Mouse (Mus musculus) CD8-positive naive resting alpha-beta T cell, adult 2 months (primary cell): ENCODE measurements at regions not wholly inside any gene's neighbourhood (a gene's known extent, or its start where the extent isn't known, plus 50 kb on each side); places are given as distances from the start of the nearest gene placed in this dataset.

Source experiments
- DNase-seq, 2 experiments: peaks; one replicate each; pipeline ENCODE4 v3.0.0; 2022; ENCODE audit warnings: low read depth in 2 of 2, low spot score in 2 of 2

DNA sequence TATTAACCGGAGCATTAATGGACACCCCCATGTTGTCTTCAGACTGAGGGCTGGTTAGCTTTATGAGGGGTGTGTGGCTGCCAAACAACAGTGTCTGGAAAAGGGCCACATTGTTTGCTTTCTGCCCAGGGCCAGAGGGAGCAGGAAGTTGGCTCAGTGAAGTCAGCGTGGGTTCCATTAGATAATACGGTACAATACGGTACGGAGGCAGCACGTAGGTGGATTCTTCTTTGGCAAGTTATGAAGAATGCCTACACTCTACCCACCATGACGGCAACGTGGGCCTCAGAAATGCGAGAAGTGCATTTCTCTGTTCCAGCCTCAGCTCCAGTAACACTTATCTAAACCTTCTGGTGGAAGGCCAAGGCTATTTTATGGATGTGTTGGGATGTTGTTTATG, 108.2 kb downstream of the Gm10260 start:
- DNase-seq: no peak

DNA sequence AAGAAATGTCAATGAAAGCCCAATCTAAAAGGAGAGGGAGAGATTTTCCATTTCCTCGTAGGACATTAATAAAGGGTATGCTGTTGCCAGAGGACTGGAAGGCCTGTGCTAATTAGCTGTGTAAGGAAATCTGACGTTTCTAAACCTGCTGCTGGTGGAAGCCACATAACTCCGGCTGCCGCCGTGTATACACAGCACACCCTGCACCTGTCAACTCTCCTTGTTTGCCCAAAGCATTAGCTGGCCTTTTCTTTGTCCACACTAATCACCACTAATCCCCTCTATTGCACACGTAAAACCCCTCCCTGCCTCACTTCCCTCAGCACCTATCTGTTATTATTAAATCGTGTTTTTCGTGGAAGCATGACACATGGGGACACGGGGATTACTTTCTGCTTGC, 108.7 kb downstream of the Gm10260 start:
- no peak for DNase-seq

DNA sequence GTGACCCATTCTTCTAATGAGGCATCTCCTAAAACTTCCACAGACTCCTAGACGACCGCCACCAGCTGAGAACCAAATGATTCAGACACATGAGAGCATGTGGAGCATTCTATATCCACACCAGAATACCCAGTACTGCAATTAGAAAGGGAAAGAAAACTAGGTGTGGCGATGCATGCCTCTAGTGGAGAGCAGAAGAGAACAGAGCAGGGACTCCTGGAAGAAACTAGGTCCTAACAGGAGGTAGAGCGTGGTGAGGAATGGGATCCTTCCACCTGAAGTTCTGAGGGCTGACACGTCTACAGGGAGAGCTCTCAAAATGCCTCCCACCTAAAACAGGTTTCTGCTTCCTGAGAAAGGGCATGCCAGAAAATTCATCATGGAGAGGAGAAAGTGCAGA, 109.3 kb downstream of the Gm10260 start:
- no peak for DNase-seq

DNA sequence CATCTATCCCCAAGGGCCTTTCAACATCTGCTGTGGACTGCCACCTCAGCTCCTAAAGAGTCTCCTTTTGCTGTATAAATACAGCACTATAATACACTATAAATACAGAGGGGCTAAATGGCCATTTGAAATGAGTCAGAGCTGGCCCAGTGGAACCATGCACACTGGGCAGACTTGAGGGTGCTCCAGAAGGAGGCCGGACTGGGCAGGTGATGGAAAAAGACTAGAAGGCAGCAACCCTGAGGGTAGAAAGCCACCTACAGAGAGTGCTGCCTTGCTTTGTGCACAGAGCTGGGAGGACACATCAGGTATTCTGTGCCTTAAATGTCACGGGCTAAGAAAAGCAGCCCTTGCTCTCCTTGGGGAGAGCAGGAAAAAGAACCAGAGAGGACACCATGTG, 110.2 kb downstream of the Gm10260 start:
- no peak for DNase-seq

DNA sequence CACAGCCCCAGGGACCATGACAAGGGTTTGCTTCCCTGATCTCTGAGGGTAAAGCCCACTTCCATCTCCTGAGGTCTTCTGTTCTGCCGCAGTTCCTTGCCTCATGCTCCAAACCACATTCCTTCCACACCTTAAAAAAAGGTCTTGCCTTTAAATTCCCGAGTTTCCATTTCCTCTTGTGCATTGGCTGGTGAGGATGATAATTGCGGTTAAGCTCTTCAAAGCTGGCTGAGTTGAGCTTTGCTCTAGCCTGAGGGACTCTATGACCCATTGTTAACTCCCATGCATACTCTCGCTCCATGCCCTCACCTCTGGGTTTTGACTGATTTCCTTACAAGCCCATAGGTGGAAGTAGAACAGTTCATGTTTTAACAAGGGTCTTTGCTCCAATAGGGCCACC, 112.9 kb downstream of the Gm10260 start:
- DNase-seq: no peak

DNA sequence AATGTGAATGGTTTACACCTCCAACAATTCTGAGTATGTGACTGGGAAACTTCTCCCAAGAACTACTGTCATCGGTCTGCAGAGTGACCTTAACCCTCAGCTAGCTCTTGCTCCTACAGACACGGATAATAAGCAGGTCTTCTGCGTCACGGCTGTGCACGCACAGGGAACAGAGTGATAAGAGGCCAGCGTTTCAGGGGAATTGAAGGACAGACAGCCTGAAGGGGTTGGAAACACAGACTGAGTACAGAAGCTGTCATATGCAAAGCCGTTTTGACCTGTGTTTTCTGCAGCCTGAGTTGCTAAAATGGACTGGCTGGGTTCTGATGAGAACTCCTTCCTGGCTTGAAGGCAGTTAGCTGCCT, 114.4 kb downstream of the Gm10260 start:
- DNase-seq: no peak

DNA sequence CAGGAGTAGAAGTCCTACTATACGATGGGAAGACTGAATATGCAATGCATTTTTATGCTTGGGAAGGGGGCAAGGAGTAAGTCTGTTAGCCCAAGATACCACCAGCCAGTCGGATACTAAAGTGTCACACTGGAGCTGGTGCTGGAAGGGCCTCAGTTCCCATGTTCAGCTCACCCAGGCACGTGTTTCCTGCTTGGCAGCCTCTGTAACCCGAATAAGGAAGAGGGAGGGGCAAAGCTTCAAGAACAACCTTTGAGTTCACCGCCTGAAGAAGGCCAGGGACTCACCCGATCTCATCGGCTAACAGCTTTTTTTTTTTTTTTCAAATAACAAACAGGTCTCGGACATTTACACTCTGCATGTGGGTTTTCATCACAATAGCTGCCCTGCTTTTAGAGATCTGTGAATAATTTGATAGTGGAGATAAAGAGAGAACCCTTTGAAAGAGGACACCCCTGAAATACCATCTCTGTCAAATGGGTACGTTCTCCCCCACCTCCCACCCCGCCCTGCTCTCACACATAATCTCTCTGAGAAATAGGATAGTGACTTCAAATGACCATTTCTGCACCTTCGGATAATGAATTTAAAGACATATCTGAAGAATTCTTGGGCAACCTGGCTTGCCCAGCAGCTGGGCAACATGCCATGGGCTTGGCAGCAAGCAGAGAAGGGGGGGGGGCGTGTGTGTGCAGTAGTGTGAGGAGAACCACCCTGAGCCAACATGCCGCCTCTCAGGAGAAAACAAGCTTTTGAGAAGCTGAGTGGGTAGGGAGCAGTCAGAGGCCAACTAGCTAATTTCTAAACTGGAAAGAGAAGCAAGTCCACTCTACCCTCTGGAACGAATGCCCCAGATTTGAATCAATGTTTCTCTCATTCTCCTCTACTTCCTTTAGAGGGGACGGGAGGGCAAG, 115.1 kb downstream of the Gm10260 start:
- no peak for DNase-seq

DNA sequence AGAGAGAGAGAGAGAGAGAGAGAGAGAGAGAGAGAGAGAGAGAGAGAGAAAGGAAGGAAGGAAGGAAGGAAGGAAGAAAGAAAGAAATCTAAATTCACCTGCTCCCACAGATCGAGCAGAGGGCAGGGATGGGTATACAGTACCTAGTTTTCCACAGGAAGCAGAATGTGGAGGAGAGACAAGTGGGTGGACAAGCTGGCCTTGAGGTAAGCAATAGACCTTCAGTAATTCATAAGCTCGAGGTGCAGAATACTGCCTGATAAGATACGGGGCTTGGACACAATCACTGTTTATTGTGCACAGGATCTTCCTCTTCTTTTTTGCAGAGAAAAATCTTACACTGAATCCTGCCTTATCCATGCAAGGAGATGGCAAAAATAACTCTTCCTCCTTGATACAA, 120.2 kb downstream of the Gm10260 start:
- no peak for DNase-seq

DNA sequence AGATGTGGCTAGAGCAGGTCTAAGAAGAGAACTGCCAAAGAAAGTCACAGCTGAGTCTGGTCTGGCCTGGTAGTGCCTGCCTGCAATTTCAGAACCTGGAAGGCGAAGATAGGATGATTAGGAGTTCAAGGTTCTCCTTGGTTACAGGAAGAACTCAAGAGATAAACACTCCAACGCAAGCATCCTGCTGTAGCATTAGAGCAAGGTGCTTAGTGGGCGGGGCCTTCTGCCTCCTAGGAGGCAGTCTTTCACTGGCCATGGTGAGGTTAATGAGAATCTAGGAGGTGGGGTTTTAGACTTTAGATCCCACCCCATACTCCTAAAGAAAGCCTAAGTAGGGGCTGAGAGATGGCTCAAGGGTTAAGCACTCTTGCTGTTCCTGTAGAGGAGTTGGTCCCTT, 120.8 kb downstream of the Gm10260 start:
- no peak for DNase-seq

DNA sequence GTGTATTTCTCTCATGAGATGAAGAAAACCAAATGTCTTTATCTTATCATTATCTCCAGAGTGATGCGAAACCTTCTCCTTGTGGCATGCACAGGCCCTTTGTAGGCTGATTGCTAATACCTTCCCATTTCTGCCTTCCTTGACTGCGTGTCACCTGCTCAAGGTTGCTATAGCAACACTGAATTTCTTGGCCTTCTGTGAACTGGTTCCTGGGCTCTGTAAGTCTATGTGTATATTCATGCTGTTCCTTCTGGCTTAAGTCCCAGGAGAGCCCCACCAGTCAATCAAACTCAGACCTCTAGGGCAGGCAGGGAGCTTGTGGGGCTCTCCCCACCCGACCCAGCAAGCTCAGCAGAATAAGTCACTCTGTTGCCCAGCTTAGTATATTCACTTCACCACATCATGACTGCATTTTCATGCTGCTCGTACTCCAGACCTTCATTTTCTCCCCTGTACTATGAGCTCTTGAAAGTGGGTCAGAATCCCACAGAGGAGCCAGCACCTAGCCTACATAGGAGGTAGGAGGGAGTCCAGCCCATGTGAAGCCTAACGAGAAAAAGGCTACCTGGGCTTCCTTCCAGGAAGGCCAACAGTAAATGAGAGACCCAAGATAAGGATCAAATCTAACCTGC, 121.9 kb downstream of the Gm10260 start:
- no peak for DNase-seq

DNA sequence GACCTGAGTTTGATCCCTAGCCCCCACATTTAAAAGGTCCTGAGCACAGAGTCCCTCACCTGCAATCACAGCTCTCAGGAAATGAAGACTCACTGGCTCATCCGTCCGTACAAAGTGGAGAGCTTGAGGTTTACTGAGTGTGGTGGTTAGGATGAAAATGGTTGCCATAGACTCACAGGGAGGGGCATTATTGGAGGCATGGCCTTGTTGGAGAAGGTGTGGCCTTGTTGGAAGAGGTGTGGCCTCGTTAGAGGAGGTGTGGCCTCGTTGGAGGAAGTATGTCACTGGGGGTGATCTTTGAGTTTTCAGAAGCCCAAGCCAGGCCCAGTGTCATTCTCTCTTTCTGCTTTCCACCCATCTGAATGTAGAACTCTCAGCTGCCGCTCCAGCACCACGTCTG, 122.9 kb downstream of the Gm10260 start:
- DNase-seq: no peak

DNA sequence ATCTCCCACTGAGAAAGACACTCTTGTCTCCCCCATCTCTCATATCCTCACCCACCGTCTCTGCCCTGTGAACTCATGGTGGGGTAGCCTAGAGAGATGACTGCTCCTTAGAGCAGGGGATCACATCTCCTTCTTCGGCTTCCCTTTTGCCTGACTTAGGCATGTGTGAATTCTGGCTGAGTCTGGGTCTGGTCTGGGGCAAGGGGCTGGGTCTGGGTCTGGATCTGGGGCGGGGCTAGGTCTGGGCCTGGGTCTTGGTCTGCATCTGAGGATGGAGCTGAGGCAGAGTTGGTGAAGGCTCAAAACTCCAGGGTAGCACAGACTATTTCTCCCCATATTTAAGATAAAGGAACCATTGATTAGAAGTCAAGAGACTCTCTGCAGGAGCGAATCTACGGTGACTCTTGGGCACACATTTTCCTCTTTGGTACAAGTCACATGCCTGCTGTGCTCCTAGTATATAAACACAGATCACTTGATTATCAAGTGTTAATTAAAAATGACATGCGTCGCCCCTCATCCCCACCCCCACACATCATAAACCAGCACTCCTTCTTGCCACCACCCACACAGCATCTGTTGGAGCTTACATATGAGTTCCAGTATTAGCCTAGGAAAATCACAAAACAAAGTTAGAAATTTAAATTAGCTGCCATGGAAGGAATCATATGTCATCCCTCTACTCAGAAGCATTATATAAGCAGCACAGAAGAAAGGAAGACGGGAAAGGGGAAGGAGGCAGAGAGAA, 126.2 kb downstream of the Gm10260 start:
- DNase-seq: no peak

DNA sequence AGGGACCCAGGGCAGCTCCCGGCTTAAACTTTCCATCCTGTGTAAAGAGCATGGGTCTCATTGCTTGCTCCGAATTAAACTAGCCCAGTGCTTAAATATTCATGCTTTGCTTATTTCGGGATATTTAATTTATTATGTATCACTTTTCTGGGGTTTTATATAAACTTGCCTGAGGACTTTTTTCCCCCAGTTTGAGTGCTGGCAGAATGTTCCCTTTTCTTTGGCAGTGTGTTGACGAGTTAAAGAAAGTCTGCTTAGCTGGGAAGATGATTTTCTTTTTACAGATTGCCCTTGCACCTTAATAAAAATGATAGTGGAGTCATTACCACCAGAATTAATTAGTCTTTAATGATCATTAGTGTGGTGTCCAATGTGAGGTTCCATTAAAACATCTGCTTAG, 126.9 kb downstream of the Gm10260 start:
- DNase-seq: no peak

DNA sequence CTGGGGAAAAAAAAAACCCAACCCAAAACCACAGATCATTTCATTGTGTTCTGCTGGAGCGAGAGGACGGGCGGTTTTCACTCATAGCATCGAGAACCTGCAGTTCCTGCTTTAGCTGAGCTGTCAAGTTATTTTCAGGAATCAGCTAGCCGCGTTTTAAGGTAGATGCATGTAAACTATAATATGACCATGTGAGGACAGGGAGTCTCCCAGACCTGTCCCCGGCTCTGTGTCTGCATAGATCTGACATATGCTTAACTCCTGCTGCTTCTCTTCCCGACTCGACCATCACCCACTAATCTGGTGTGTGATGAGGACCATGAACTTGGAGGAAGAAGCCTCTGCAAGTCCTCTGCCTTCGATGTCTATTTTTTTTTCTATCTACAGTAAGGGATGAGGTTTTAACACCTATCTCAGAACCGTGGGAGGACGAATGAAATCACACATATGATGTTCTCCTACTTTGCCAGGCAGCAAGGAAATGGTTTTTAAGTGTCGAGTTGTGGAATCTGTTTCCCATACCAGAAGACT, 128.5 kb downstream of the Gm10260 start:
- no peak for DNase-seq

DNA sequence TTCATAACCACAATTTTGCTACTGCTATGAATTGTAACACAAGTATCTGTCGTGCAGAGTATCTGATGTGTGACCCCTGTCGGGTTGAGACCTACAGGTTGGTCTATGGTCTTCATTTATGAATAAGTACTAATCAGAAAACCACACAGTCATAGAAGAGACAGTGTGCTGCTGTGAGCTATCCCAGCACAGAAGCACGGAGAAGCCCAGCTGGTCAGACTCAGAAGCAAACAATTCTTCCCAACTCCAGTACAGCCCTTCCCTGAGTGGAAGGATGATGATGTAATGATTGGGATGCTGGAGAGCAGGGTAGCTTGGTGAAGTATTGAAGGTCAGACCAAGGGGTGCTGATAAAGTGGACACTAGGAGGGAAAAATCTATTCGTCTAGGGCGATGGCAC, 129.5 kb downstream of the Gm10260 start:
- DNase-seq: no peak

DNA sequence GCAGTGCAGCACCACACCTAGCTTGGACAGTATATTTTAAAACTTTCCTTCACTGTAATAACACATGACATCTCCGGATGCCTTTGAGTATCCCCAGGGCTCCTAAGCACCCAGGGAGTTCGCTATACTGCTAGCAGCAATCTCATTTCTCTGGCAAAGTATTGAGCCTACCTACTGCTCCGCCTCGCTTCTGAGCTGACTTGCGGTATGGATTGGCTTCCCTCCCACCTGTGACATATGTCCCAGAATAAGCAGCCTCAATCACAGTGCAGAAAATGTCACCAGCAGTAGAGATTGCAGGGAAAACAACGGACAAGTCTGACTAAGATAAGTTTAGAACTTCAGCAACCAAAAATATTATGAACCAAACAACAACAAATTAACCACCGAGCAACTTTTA, 131.8 kb downstream of the Gm10260 start:
- DNase-seq: no peak

DNA sequence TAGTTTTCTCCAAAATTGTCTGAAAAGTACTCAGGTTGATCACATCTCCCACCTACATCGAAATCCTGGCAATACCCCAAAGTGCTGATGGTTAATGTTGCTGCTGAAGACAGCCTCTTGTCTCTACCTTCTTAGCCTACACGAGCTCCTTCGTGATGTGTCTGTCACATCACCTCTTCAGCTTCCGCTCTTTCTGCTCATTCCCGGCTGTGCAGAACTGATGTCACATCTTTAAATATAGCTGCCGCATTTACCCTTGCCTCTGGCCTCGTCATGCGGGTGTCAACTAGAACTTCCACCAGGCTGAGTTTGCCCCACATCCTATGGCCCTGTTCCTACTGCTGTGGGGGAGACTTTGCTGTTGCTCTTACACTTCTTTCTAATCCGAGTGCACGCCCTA, 133.2 kb downstream of the Gm10260 start:
- peak in 1 of 2 experiments; percentile 6 for DNase-seq

DNA sequence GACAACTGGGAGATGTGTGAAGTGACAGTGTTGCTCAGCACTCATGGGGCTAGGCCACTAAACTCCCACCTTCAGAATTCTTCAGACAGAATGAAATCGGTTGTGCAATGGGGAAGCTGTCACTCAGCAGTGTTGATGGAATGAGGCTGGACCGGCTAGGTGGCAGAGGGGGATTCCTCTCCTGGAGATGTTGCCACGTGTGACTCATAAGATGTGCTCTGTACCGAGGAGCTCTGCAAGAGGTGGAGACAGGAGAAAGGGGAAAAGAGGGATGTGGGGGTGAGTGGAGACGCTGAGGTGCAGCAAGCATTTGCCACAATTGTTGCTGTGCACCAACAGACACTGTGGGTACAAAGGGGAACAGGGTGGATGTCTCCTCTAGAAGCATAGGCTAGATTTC, 133.6 kb downstream of the Gm10260 start:
- no peak for DNase-seq

DNA sequence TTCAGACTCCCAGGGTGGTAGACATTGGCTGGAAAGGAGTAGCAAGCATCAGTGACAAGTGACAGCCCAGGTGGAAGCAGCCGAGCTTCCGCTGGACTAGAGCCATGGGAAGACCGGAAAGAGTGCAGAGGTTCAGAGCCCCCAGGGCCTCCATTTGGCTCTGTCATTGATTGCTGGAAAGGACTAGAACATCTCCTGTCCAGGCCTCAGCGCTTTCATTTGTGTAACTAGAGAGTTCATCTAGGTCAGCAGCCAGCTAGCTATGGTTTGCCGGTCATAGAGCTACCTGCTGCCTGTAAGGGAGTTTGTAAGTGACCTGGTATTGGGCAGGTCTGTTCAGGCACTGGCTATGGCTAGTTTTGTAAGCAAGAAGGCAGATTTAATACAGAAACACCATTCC, 134.3 kb downstream of the Gm10260 start:
- no peak for DNase-seq

DNA sequence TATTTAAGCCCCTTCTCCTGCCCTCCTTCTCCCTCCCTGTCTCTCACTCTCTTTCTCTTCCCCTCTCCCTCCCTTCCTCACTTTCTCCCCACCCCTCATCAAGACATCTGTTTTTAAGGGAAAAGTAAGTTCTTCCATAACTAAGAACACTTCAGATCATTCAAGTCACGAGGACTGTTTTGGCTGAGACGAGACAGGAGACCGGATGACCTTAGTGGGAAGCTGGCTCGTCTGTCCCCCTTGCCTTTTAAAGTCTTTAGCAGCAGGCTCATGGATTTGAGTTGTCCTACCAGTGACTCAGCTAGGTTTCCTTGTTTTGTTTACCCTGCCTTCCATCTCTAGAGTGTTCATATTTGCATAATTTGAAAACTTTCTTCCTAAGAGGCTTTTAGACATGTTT, 135.0 kb downstream of the Gm10260 start:
- DNase-seq: no peak

DNA sequence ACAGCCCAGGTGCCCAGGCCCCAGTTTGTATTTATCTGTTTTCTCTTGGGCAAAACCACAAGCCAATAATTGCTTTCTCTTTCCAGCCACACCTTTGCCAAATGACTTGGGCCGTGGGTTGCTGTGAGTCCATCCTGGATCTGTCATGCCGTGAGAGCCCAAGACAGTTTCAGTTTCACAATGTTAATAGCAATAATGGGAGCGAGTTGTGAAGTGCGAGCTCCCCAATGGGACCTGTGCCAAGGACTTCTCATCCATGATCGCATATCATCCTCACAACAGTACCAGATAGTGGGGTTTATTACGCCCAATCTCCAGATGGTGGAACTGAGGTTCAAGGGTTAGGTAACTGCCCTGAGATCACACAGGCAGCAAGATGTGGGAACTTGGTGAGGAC, 142.2 kb downstream of the Gm10260 start:
- DNase-seq: no peak
